Mouse (Mus musculus) ES-Bruce4 (cell line): ENCODE results near the gene Ldb1. TPM values are rescaled to one million over a fixed set of nuclear protein-coding genes. Genes with fewer than 3 reads are reported as not detected.

Experiments used
- H3K27ac ChIP-seq: 2 replicates; pipeline ENCODE4 v1.5.1; 2012; ENCODE audit warnings: low read length, inconsistent platforms; ENCODE audit not compliant: insufficient read depth
- H3K27me3 ChIP-seq: 2 replicates; pipeline ENCODE4 v1.6.1; 2012; ENCODE audit warnings: mild to moderate bottlenecking, low read length, inconsistent platforms; ENCODE audit not compliant: control insufficient read depth, poor library complexity, insufficient read depth, severe bottlenecking
- H3K36me3 ChIP-seq: 2 replicates; pipeline ENCODE4 v1.6.1; 2012; ENCODE audit warnings: inconsistent platforms, mild to moderate bottlenecking, low read length, moderate library complexity; ENCODE audit not compliant: control insufficient read depth, poor library complexity, insufficient read depth, severe bottlenecking
- H3K4me1 ChIP-seq: one replicate; pipeline ENCODE4 v1.8.1; 2011; ENCODE audit warnings: low read length; ENCODE audit not compliant: control insufficient read depth, insufficient read depth
- H3K4me3 ChIP-seq: 2 replicates; pipeline ENCODE4 v1.5.1; 2011; ENCODE audit warnings: low read depth, mild to moderate bottlenecking, low read length
- H3K9ac ChIP-seq: 2 replicates; pipeline ENCODE4 v1.6.1; 2012; ENCODE audit warnings: low read depth, mild to moderate bottlenecking, inconsistent platforms; ENCODE audit not compliant: poor library complexity, severe bottlenecking
- H3K9me3 ChIP-seq: replicated peaks from 2 replicates; pipeline ENCODE4 v1.6.1; 2012; ENCODE audit warnings: mild to moderate bottlenecking, low read length, inconsistent platforms; ENCODE audit not compliant: control insufficient read depth, poor library complexity, insufficient read depth, severe bottlenecking
- CTCF ChIP-seq: IDR thresholded peaks from one replicate; pipeline ENCODE4 v1.8.1; 2011; ENCODE audit warnings: low read depth, low read length
- EP300 ChIP-seq: IDR thresholded peaks from 2 replicates; pipeline ENCODE4 v1.6.1; 2011; ENCODE audit warnings: low read depth, low read length; ENCODE audit not compliant: insufficient read depth
- POLR2A ChIP-seq: IDR thresholded peaks from one replicate; pipeline ENCODE4 v1.8.1; 2011; ENCODE audit warnings: low read length; ENCODE audit not compliant: insufficient read depth
- polyA plus RNA-seq: library from polyadenylated mRNA; stranded (reverse); fragments of >200 nt; gene quantifications from 2 replicates; pipeline ENCODE4 v1.2.4, GENCODE M21; 2011; ENCODE audit warnings: low read depth; ENCODE audit not compliant: missing spikeins, insufficient read depth, insufficient read length

Gene Ldb1
- polyA plus RNA-seq, 1 experiment: 146 TPM

- H3K27ac ChIP-seq: no peak overlapping the region
- no peaks in the 10 kb centered on the region for H3K36me3 ChIP-seq
- TF ChIP-seq CTCF: no peak
- no peak for TF ChIP-seq POLR2A
- TF ChIP-seq EP300: no peak
- H3K9ac ChIP-seq: no peak overlapping the region
- no peaks in the 10 kb centered on the region for H3K4me1 ChIP-seq
- H3K4me3 ChIP-seq: no peak overlapping the region
- no peaks in the 10 kb centered on the region for H3K27me3 ChIP-seq
- H3K9me3 ChIP-seq: no peaks in the 10 kb centered on the region
These were observed 18.4 kb downstream of the Ldb1 start for GRCm38 (mm10) chr19:46026567-46026966.

GRCm38 (mm10) chr19:46024959-46025358 lies 20.1 kb downstream of the Ldb1 start:
- no peak for TF ChIP-seq POLR2A
- no peak for TF ChIP-seq EP300
- TF ChIP-seq CTCF: no peak
- no peaks in the 10 kb centered on the region for H3K27me3 ChIP-seq
- no peaks in the 10 kb centered on the region for H3K36me3 ChIP-seq
- no peaks in the 10 kb centered on the region for H3K4me1 ChIP-seq
- H3K4me3 ChIP-seq: no peak overlapping the region
- H3K9ac ChIP-seq: no peak overlapping the region
- no peaks in the 10 kb centered on the region for H3K9me3 ChIP-seq
- no peak overlapping the region for H3K27ac ChIP-seq

GRCm38 (mm10) chr19:46016023-46016422 lies 29.0 kb downstream of the Ldb1 start:
- Histone ChIP-seq H3K9ac (no peak overlapping the region), H3K4me1 (no peaks in the 10 kb centered on the region), H3K27ac (no peak overlapping the region), H3K4me3 (no peak overlapping the region), H3K27me3 (no peaks in the 10 kb centered on the region), H3K9me3 (no peaks in the 10 kb centered on the region), H3K36me3 (no peaks in the 10 kb centered on the region)
- TF ChIP-seq POLR2A: no peak
- TF ChIP-seq EP300: no peak
- no peak for TF ChIP-seq CTCF

- Histone ChIP-seq H3K4me3 (no peak overlapping the region), H3K27me3 (no peaks in the 10 kb centered on the region), H3K9me3 (no peaks in the 10 kb centered on the region), H3K36me3 (no peaks in the 10 kb centered on the region), H3K27ac (no peak overlapping the region), H3K9ac (no peak overlapping the region), H3K4me1 (no peaks in the 10 kb centered on the region)
- TF ChIP-seq CTCF (peak; percentile 99), POLR2A (no peak), EP300 (0 out of 2 replicates have a peak, but pooled peaks have one; percentile 27)
These were observed 30.3 kb downstream of the Ldb1 start for GRCm38 (mm10) chr19:46014572-46015178.

GRCm38 (mm10) chr19:46005680-46006079 lies 39.3 kb downstream of the Ldb1 start:
- Histone ChIP-seq H3K4me3 (peak overlapping the region; percentile 26), H3K9ac (peak overlapping the region; percentile 23; the same call in 1 of the 2 replicates)

GRCm38 (mm10) chr19:46004814-46005466 lies 40.1 kb downstream of the Ldb1 start:
- TF ChIP-seq POLR2A: no peak
- TF ChIP-seq CTCF: no peak
- no peak for TF ChIP-seq EP300
- no peaks in the 10 kb centered on the region for H3K4me1 ChIP-seq
- H3K27me3 ChIP-seq: no peaks in the 10 kb centered on the region
- no peaks in the 10 kb centered on the region for H3K9me3 ChIP-seq
- H3K4me3 ChIP-seq: peak overlapping the region; percentile 26
- no peak overlapping the region for H3K27ac ChIP-seq
- peak overlapping the region; percentile 23; the same call in 1 of the 2 replicates for H3K9ac ChIP-seq
- no peaks in the 10 kb centered on the region for H3K36me3 ChIP-seq

More at GRCm38 (mm10) chr19:46005680-46006079, 39.3 kb downstream of the Ldb1 start:
- Histone ChIP-seq H3K9me3 (no peaks in the 10 kb centered on the region), H3K36me3 (no peaks in the 10 kb centered on the region), H3K27ac (no peak overlapping the region), H3K4me1 (no peaks in the 10 kb centered on the region), H3K27me3 (no peaks in the 10 kb centered on the region)
- TF ChIP-seq EP300 (no peak), POLR2A (no peak)
